Mouse (Mus musculus) adrenal gland, postnatal 10 days (tissue): ENCODE measurements at regions not wholly inside any gene's neighbourhood (a gene's known extent, or its start where the extent isn't known, plus 50 kb on each side); places are given as distances from the start of the nearest gene placed in this dataset.

Source experiments
- DNase-seq: peaks from one replicate; pipeline ENCODE4 v3.0.0; 2021; ENCODE audit warnings: mixed read lengths

DNA sequence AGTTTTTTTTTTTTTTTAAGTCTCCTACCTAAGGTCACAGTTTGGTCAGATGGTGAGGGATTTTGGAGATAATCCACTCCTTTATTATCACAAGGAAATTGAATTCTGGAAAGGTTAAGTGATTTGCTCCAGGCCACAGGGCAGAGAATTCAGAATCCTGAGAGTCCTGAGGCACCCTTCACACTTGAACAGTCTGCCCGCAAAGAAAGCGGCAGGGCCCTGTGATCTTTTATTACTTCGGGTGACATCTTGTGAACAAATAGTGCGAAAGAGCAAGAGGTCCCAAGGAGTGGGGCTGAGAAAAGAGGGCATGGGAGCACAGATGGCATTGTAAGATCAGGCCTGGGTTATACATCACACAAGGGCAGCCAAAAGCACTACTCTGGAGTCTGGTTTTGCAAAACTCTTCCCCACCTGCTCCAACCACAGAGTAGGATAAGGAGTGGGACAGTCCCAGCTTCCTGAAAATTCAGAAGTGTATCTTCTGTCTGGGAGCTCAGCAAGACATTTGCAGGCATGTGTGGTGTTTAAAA lies 150.5 kb upstream of the Wdr11 start:
- DNase-seq, result no peak

GRCm38 (mm10) chr7:129469496-129469895 lies 122.2 kb upstream of the Wdr11 start:
- DNase-seq, result peak; percentile 81

- no peak for DNase-seq
These were observed 107.9 kb upstream of the Wdr11 start for GRCm38 (mm10) chr7:129483736-129484135.

DNA sequence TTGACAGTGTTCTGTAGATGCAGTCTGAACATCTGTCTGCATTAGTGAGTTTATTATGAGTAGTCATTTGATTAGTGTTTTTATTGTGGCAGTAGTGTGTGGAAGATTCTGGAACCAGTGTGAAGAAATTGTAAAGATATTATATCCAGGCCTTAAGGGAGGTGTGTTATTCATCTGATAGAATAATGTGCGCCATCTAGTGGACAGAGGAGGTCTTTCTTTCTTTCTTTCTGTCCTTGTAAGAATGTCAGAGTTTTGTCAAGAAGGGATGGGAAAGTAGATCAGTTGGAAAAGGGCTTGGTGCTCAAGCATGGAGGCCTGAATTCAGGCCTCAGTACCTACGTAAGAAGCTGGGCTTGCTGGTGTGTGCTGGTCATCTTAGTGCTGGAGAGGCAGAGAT lies 84.8 kb upstream of the Wdr11 start:
- peak; percentile 31 for DNase-seq

DNA sequence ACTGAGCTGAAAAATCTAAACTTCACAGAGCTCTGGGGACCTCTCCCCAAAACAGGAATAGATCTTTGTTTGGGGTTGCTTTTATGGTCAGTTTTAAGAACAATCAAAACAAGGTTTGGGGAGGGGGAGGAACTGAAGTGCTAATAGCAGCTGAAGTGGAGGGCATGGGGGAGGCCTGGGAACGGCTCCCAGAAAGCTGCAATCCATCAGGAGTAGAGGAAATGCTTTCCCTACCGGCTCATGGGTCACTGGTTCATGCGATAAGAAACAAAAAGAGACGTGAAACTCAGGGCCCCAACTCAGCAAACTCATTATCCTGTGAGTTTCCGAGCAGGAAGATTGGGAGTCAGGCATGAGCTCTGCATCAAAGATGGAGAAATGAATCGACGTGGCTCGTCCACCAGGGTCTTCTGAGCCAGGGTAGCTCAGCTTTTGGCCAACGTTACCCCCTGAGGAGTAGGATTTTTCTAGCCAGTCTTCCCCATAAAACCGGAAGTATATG lies 82.0 kb upstream of the Wdr11 start:
- DNase-seq, result no peak

- no peak for DNase-seq
These were observed 77.0 kb upstream of the Wdr11 start for GRCm38 (mm10) chr7:129514619-129515018.

- DNase-seq, result no peak
These were observed 67.2 kb upstream of the Wdr11 start for GRCm38 (mm10) chr7:129524369-129524915.

DNA sequence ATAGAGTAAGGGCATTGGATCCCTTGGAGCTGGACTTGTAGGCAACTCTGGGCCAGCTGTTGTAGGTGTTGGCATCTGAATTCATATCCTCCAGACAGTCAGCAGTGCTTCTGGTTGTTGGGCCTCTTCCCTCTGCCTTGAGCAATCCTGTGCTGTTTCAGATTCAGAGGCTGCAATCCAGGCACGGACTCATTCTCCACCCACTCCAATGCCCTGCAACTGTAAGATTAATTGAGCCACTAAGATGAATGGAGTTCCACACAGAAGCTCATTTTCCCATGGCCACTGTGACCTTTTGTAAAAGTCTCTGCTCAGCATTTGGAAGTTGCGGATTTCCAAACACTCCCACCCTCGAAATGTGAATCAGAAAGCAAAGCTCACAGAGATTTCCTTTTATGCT lies 65.7 kb upstream of the Wdr11 start:
- DNase-seq, result peak; percentile 59

GRCm38 (mm10) chr7:129528263-129528662 lies 63.4 kb upstream of the Wdr11 start:
- no peak for DNase-seq

GRCm38 (mm10) chr7:129533366-129533905 lies 58.2 kb upstream of the Wdr11 start:
- DNase-seq, result no peak
